ENCODE assay signal across 11 mouse cellular contexts in genomic region chr6:114817948-114818347, GRCm38 (mm10).
DNase-seq lines count a peak whose midpoint lies in the region; ATAC-seq and TF ChIP-seq lines count a peak whose summit lies in the region.
"Had no signal": no experiment of that assay in that cellular context is flagged by ENCODE, and none has a peak within 500 bp of the region (broad histone marks: within the 10 kb centered on the region; RNA-seq: fewer than 3 reads in every experiment).

No protein-coding gene starts in this region.

- TF ChIP-seq POLR2A in cerebellum, adult 2 months (IDR thresholded peaks at IDR 0.05; ENCODE audit: borderline replicate concordance, insufficient read depth, low read length): no peak

- peak; percentile 46 to 53 for DNase-seq in cerebellum, postnatal 14 days
- DNase-seq in cerebellum, adult 2 months: no peak
- DNase-seq in lung, postnatal 14 days: no peak
- DNase-seq in heart, postnatal 0 days (ENCODE audit: low spot score): peak; percentile 55
- peak; percentile 63 to 66 for DNase-seq in lung, postnatal 4 days
- DNase-seq in layer of hippocampus, adult 8-10 months (ENCODE audit: low spot score in 2 of 2): no peak
- no peak for DNase-seq in cerebellum, adult 9-11 months
- DNase-seq: layer of hippocampus, postnatal 36 days had no signal

- TF ChIP-seq EP300 in heart, postnatal 0 days (IDR thresholded peaks at IDR 0.05; ENCODE audit: low read depth): no peak

- no peak overlapping the region for H3K4me3 ChIP-seq in cerebellum, adult 2 months (replicated peaks; ENCODE audit: insufficient read depth, low read depth, low read length)
- no peak overlapping the region for H3K4me3 ChIP-seq in lung, embryonic 16.5 days (ENCODE audit: low read length)
- H3K4me3 ChIP-seq in heart, postnatal 0 days (ENCODE audit: low read depth, low read length): no peak overlapping the region

- H3K27ac ChIP-seq in cerebellum, adult 2 months (ENCODE audit: insufficient read depth, low read length): no peak overlapping the region
- peak overlapping the region; percentile 33 for H3K27ac ChIP-seq in lung, embryonic 16.5 days (ENCODE audit: low read length)
- H3K27ac ChIP-seq in heart, postnatal 0 days (ENCODE audit: low read depth): peak overlapping the region; percentile 79
- H3K27ac ChIP-seq: macrophage had no signal

- no peaks in the 10 kb centered on the region for H3K36me3 ChIP-seq in lung, embryonic 16.5 days (ENCODE audit: control insufficient read depth, insufficient read depth, low read length)
- H3K36me3 ChIP-seq in heart, postnatal 0 days (replicated peaks; ENCODE audit: control insufficient read depth, insufficient read depth, low read length): no peaks in the 10 kb centered on the region

- H3K9ac ChIP-seq in lung, embryonic 16.5 days (ENCODE audit: low read length): no peak overlapping the region
- H3K9ac ChIP-seq in heart, postnatal 0 days (replicated peaks; ENCODE audit: low read depth, low read length): no peak overlapping the region

- H3K9me3 ChIP-seq in lung, embryonic 16.5 days (ENCODE audit: control insufficient read depth, low read length): peaks cover 5% of the 10 kb centered on the region
- peaks cover 3% of the 10 kb centered on the region; the same call in 1 of the 2 replicates for H3K9me3 ChIP-seq in heart, postnatal 0 days (replicated peaks; ENCODE audit: control insufficient read depth, low read length)

- TF ChIP-seq CTCF in cerebellum, adult 2 months (IDR thresholded peaks at IDR 0.05; ENCODE audit: borderline replicate concordance, insufficient read depth, low read depth, low read length): no peak
- no peak for TF ChIP-seq CTCF in heart, postnatal 0 days (IDR thresholded peaks at IDR 0.05; ENCODE audit: low read depth)

- no peak for ATAC-seq in lung, embryonic 16.5 days (ENCODE audit: low read depth)
- ATAC-seq in heart, postnatal 0 days (ENCODE audit: insufficient read depth, low read depth): peak; percentile 31
- ATAC-seq: Patski had no signal

- WGBS in cerebellum, adult 2 months: 38% methylated on average over 11 of the region's 11 CpGs
- WGBS in lung, embryonic 16.5 days: 19% methylated on average over 11 of the region's 11 CpGs
- 19% methylated on average over 11 of the region's 11 CpGs for WGBS in heart, postnatal 0 days

- H3K4me1 ChIP-seq in cerebellum, adult 2 months (ENCODE audit: control insufficient read depth, insufficient read depth, low read length): peaks cover 4% of the 10 kb centered on the region
- H3K4me1 ChIP-seq in lung, embryonic 16.5 days (replicated peaks; ENCODE audit: control insufficient read depth, insufficient read depth, low read length): peaks cover 45% of the 10 kb centered on the region
- peaks cover 12% of the 10 kb centered on the region for H3K4me1 ChIP-seq in heart, postnatal 0 days (ENCODE audit: control insufficient read depth, insufficient read depth)

- H3K27me3 ChIP-seq in cerebellum, adult 2 months (ENCODE audit: control insufficient read depth, insufficient read depth, low read length): no peaks in the 10 kb centered on the region
- H3K27me3 ChIP-seq in lung, embryonic 16.5 days (ENCODE audit: control insufficient read depth, insufficient read depth, low read depth, low read length): no peaks in the 10 kb centered on the region
- H3K27me3 ChIP-seq in heart, postnatal 0 days (ENCODE audit: control insufficient read depth, insufficient read depth, low read length): no peaks in the 10 kb centered on the region
- H3K27me3 ChIP-seq: Patski had no signal

- no peak overlapping the region for H3K4me2 ChIP-seq in lung, embryonic 16.5 days (ENCODE audit: low read depth, low read length)
- H3K4me2 ChIP-seq in heart, postnatal 0 days (ENCODE audit: low read depth, low read length): 0 out of 2 replicates have a peak overlapping the region, but pooled peaks have one; percentile 7

Comparison
In these comparisons a context has a peak if more than half of its experiments do, and no peak if none do; other contexts are left out.
1. DNase-seq: peak in cerebellum, postnatal 14 days (2 of 2), heart, postnatal 0 days (single experiment) and lung, postnatal 4 days (2 of 2); none in cerebellum, adult 2 months (0 of 2), lung, postnatal 14 days (single experiment), layer of hippocampus, adult 8-10 months (0 of 2) and cerebellum, adult 9-11 months (single experiment).